Mouse (Mus musculus) myocyte (in vitro differentiated cells): ENCODE measurements at regions not wholly inside any gene's neighbourhood (a gene's known extent, or its start where the extent isn't known, plus 50 kb on each side); places are given as distances from the start of the nearest gene placed in this dataset.

ENCODE experiments used
- POLR2A ChIP-seq: IDR thresholded peaks from one replicate; pipeline ENCODE4 v1.6.1; 2011; ENCODE audit warnings: low read depth, mild to moderate bottlenecking, control low read depth, moderate library complexity; ENCODE audit not compliant: insufficient read length
- REST ChIP-seq: IDR thresholded peaks from one replicate; pipeline ENCODE4 v1.6.1; 2011; ENCODE audit warnings: mild to moderate bottlenecking, control low read depth, moderate library complexity; ENCODE audit not compliant: insufficient read depth, insufficient read length

- no peak for TF ChIP-seq REST
- TF ChIP-seq POLR2A = no peak
Measured at GRCm38 (mm10) chr10:44699988-44700537, 171.8 kb upstream of the Prdm1 start.
